Mouse (Mus musculus) spleen, embryonic (tissue): Measurements from ENCODE around the gene Elovl5.
"Not testable (repeated sequence)": the region's sequence is repeated elsewhere in the genome, so short reads cannot be mapped to it uniquely, and the experiment has no call there.

Experiments
- CTCF ChIA-PET: fragments of 350-600 bp; sonication (Branson Sonifier 250); formaldehyde crosslinking; loops from one replicate; lab custom pipeline; 2022; lab: Charles Lee

Elovl5 gene

GRCm38 (mm10) chr9:77993101-77993500 lies 75.9 kb downstream of the Elovl5 start:
- CTCF ChIA-PET, result no interaction called here

- CTCF ChIA-PET, result not testable (repeated sequence)
These were observed 76.5 kb downstream of the Elovl5 start for GRCm38 (mm10) chr9:77993538-77994255.

GRCm38 (mm10) chr9:77995235-77995634 lies 78.1 kb downstream of the Elovl5 start:
- CTCF ChIA-PET, result interaction anchor here (0.5 kb wide), 1 partner anchor 113 kb away, joined by 8 read pairs; no protein-coding TSS in a partner anchor

GRCm38 (mm10) chr9:78000586-78001500 lies 83.7 kb downstream of the Elovl5 start:
- CTCF ChIA-PET, result interaction anchor here (0.8 kb wide), 1 partner anchor 86 kb away, joined by 3 read pairs; no protein-coding TSS in a partner anchor

- CTCF ChIA-PET, result no interaction called here
These were observed 86.1 kb downstream of the Elovl5 start for GRCm38 (mm10) chr9:78003278-78003677.

- CTCF ChIA-PET, result interaction anchor here (0.8 to 1.0 kb wide), 2 partner anchors 113 to 195 kb away, joined by 3 to 9 read pairs; no protein-coding TSS in a partner anchor
These were observed 88.3 kb downstream of the Elovl5 start for GRCm38 (mm10) chr9:78005481-78005880.

GRCm38 (mm10) chr9:78006209-78007001 lies 89.2 kb downstream of the Elovl5 start:
- CTCF ChIA-PET, result interaction anchor here (0.7 to 1.0 kb wide), 3 partner anchors 114 to 450 kb away, joined by 3 to 9 read pairs (median 6); no protein-coding TSS in a partner anchor

- CTCF ChIA-PET, result interaction anchor here (0.7 to 0.9 kb wide), 2 partner anchors 205 to 689 kb away, joined by 3 read pairs; no protein-coding TSS in a partner anchor
These were observed 92.2 kb downstream of the Elovl5 start for GRCm38 (mm10) chr9:78009382-78009781.

GRCm38 (mm10) chr9:78010187-78010586 lies 93.0 kb downstream of the Elovl5 start:
- CTCF ChIA-PET, result no interaction called here

GRCm38 (mm10) chr9:78010707-78011106 lies 93.5 kb downstream of the Elovl5 start:
- CTCF ChIA-PET, result no interaction called here

GRCm38 (mm10) chr9:78012066-78012465 lies 94.9 kb downstream of the Elovl5 start:
- CTCF ChIA-PET, result interaction anchor here (0.7 kb wide), 1 partner anchor 204 kb away, joined by 7 read pairs; no protein-coding TSS in a partner anchor

- CTCF ChIA-PET, result no interaction called here
These were observed 95.5 kb downstream of the Elovl5 start for GRCm38 (mm10) chr9:78012681-78013080.

GRCm38 (mm10) chr9:78013813-78014212 lies 96.6 kb downstream of the Elovl5 start:
- CTCF ChIA-PET, result no interaction called here

GRCm38 (mm10) chr9:78015816-78016215 lies 98.7 kb downstream of the Elovl5 start:
- CTCF ChIA-PET, result interaction anchor here (0.6 kb wide), 1 partner anchor 204 kb away, joined by 4 read pairs; no protein-coding TSS in a partner anchor

GRCm38 (mm10) chr9:78016288-78016687 lies 99.1 kb downstream of the Elovl5 start:
- CTCF ChIA-PET, result interaction anchor here (0.6 kb wide), 1 partner anchor 204 kb away, joined by 4 read pairs; no protein-coding TSS in a partner anchor

GRCm38 (mm10) chr9:78021256-78021655 lies 104.1 kb downstream of the Elovl5 start:
- CTCF ChIA-PET, result interaction anchor here (0.6 kb wide), 2 partner anchors 203 to 338 kb away, joined by 3 read pairs; no protein-coding TSS in a partner anchor

- CTCF ChIA-PET, result no interaction called here
These were observed 105.2 kb downstream of the Elovl5 start for GRCm38 (mm10) chr9:78022187-78022945.

- CTCF ChIA-PET, result no interaction called here
These were observed 107.7 kb downstream of the Elovl5 start for GRCm38 (mm10) chr9:78024823-78025222.

- CTCF ChIA-PET, result no interaction called here
These were observed 109.9 kb downstream of the Elovl5 start for GRCm38 (mm10) chr9:78027099-78027498.
